Mouse (Mus musculus) cerebellum, adult 2 months (tissue): Measurements from ENCODE around the gene Hal. TPM values are rescaled to one million over a fixed set of nuclear protein-coding genes. Genes with fewer than 3 reads are reported as not detected.

Source experiments
- DNase-seq, 2 experiments: peaks; one replicate each; pipeline ENCODE4 v3.0.0; 2021
- H3K27ac ChIP-seq: fragments of 200-500 bp; 2 replicates; pipeline ENCODE4 v1.5.1; 2012; ENCODE audit warnings: low read length, control low read depth, inconsistent platforms; ENCODE audit not compliant: insufficient read depth
- H3K27me3 ChIP-seq: fragments of 200-500 bp; 2 replicates; pipeline ENCODE4 v1.6.1; 2012; ENCODE audit warnings: inconsistent platforms, mild to moderate bottlenecking, low read length, moderate library complexity; ENCODE audit not compliant: control insufficient read depth, insufficient read depth
- H3K4me1 ChIP-seq: fragments of 200-500 bp; 2 replicates; pipeline ENCODE4 v1.6.1; 2011; ENCODE audit warnings: low read length; ENCODE audit not compliant: control insufficient read depth, insufficient read depth
- H3K4me3 ChIP-seq: fragments of 200-500 bp; replicated peaks from 2 replicates; pipeline ENCODE3; 2011; ENCODE audit warnings: mild to moderate bottlenecking, low read depth, low read length, control low read depth; ENCODE audit not compliant: insufficient read depth
- CTCF ChIP-seq: fragments of 200-500 bp; IDR thresholded peaks from 2 replicates; pipeline ENCODE4 v1.5.1; 2011; ENCODE audit warnings: low read depth, mild to moderate bottlenecking, control low read depth, low read length, moderate library complexity, borderline replicate concordance; ENCODE audit not compliant: insufficient read depth
- POLR2A ChIP-seq: fragments of 200-500 bp; IDR thresholded peaks from 2 replicates; pipeline ENCODE4 v1.6.1; 2011; ENCODE audit warnings: low read length, control low read depth, borderline replicate concordance; ENCODE audit not compliant: insufficient read depth
- WGBS: fragments of 180-500 bp; shearing (Covaris S2); methylation state at CpG from one replicate; pipeline ENCODE4 v1.1.7; 2018; 5-methylcytosine and 5-hydroxymethylcytosine counted together
- polyA plus RNA-seq: library from polyadenylated mRNA; depleted of rRNA; stranded (reverse); fragments of >200 nt; gene quantifications from 2 replicates; pipeline ENCODE4 v1.2.3, GENCODE M21; 2012; rRNA removed

Hal gene
- polyA plus RNA-seq, 1 experiment = 0.18 TPM

DNA sequence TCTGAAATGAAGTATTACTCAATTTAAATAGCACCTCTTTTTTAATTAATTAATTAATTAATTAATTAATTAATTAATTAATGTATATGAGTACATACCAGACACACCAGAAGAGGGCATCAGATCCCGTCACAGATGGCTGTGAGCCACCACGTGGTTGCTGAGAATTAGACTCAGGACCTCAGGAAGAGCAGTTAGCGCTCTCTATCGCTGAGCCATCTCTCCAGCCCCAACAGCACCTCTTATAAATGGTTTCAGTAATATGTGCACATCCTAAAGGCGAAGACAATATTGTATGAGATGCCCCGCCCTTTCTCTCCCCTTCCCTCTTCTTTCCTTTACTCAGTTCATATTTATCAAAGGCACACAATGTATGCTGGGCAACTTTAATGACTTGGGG, 80.1 kb downstream of the Hal start:
- no peak for DNase-seq
- H3K4me1 ChIP-seq = no peaks in the 10 kb centered on the region
- no peak overlapping the region for H3K27ac ChIP-seq
- TF ChIP-seq POLR2A (no peak), CTCF (no peak)
- no peak overlapping the region for H3K4me3 ChIP-seq
- WGBS = 89% methylated on average over 6 of the region's 6 CpGs
- no peaks in the 10 kb centered on the region for H3K27me3 ChIP-seq

Other genes starting within 250 kb of the Hal start
- gene Elk3, start 177.6 kb upstream of the Hal start, polyA plus RNA-seq = 5.7 and 5.9 TPM in 2 replicates
- 64.8 and 66.8 TPM in 2 replicates for gene Lta4h, start 35.4 kb upstream of the Hal start, polyA plus RNA-seq
- gene Amdhd1, start 51.3 kb downstream of the Hal start, polyA plus RNA-seq = not detected in 2 replicates
- 0.03 TPM in 1 of 2 replicates, not detected in the other for gene Ccdc38, start 51.9 kb downstream of the Hal start, polyA plus RNA-seq
- 49.0 and 52.2 TPM in 2 replicates for gene Snrpf, start 100.9 kb downstream of the Hal start, polyA plus RNA-seq
- gene Ntn4, start 151.9 kb downstream of the Hal start, polyA plus RNA-seq = 14.6 and 17.3 TPM in 2 replicates